Mouse (Mus musculus) megakaryocyte, embryonic 14.5 days (primary cell): ENCODE results near the gene Sdk2.

Experiments used
- FLI1 ChIP-seq: IDR thresholded peaks from 2 replicates; pipeline ENCODE4 v1.6.1; 2012; ENCODE audit warnings: low read length, inconsistent platforms, mixed read lengths
- GATA1 ChIP-seq: IDR thresholded peaks from 3 replicates; pipeline ENCODE4 v1.6.1; 2012; ENCODE audit warnings: mixed read lengths, low read length, inconsistent platforms, borderline replicate concordance

DNA sequence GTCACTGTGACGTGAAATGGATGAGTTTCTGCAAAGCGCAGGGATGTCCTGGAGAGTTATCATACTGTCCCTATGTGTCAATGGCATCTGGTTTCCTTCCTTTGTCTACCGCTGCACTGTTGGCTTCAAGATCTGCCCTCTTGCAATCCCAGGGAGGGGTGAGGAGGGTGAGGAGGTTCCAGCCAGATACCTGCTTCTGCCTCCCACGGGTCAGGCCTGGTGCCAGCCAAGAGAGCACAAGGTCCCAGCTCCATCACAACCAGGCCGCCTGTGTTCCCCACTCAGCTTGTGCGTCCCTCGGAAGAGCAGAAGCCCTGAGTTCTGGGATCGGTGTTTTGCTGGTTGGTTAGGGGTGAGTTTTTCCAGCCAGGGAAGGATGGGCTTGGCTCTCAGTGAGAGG, 299.6 kb downstream of the Sdk2 start:
- TF ChIP-seq GATA1, result no peak
- TF ChIP-seq FLI1, result no peak
